Mouse (Mus musculus) ES-E14 (cell line): Measurements from ENCODE around the gene Pdzk1. TPM values are rescaled to one million over a fixed set of nuclear protein-coding genes. Genes with fewer than 3 reads are reported as not detected.

ENCODE experiments used
- DNase-seq: peaks from one replicate; pipeline ENCODE4 v3.0.0-alpha.2; 2013; ENCODE audit warnings: low read depth, low spot score
- H3K27ac ChIP-seq: 2 replicates; pipeline ENCODE4 v1.5.1; 2012; ENCODE audit warnings: low read depth, mild to moderate bottlenecking, low read length, moderate library complexity, mixed read lengths; ENCODE audit not compliant: poor library complexity, insufficient read depth, severe bottlenecking
- H3K36me3 ChIP-seq: 2 replicates; pipeline ENCODE4 v1.6.1; 2012; ENCODE audit warnings: mild to moderate bottlenecking, low read length, moderate library complexity, mixed read lengths; ENCODE audit not compliant: control insufficient read depth, poor library complexity, insufficient read depth, severe bottlenecking
- H3K4me1 ChIP-seq, 2 experiments: fragments of 150-350 bp in 1 of 2; sonication (generic) in 1 of 2; 2 replicates each; pipeline ENCODE4 v1.6.1; 2012; ENCODE audit warnings: low read length in 2 of 2, mild to moderate bottlenecking in 1 of 2, mixed read lengths in 1 of 2; ENCODE audit not compliant: control insufficient read depth in 2 of 2, insufficient read depth in 2 of 2, poor library complexity in 1 of 2
- H3K4me3 ChIP-seq, 2 experiments: fragments of 150-350 bp in 1 of 2; sonication (generic) in 1 of 2; 2 replicates each; pipeline ENCODE4 v1.5.1; 2012; ENCODE audit warnings: low read length in 2 of 2, low read depth in 1 of 2, mild to moderate bottlenecking in 1 of 2, mixed read lengths in 1 of 2; ENCODE audit not compliant: insufficient read depth in 1 of 2, poor library complexity in 1 of 2, severe bottlenecking in 1 of 2
- H3K9ac ChIP-seq: 2 replicates; pipeline ENCODE4 v1.6.1; 2012; ENCODE audit warnings: low read depth, mild to moderate bottlenecking, low read length, mixed read lengths; ENCODE audit not compliant: poor library complexity, insufficient read depth, severe bottlenecking
- H3K9me3 ChIP-seq: fragments of 150-350 bp; sonication (generic); 2 replicates; pipeline ENCODE4 v1.6.1; 2012; ENCODE audit warnings: low read depth, mild to moderate bottlenecking, low read length; ENCODE audit not compliant: control insufficient read depth, insufficient read depth
- CHD2 ChIP-seq: IDR thresholded peaks from 2 replicates; pipeline ENCODE4 v1.6.1; 2014; ENCODE audit warnings: mild to moderate bottlenecking, low read depth, low read length, inconsistent platforms
- HCFC1 ChIP-seq: IDR thresholded peaks from 2 replicates; pipeline ENCODE4 v1.6.1; 2012; ENCODE audit warnings: low read length, inconsistent platforms, borderline replicate concordance; ENCODE audit not compliant: insufficient read depth
- MAFK ChIP-seq: IDR thresholded peaks from 2 replicates; pipeline ENCODE4 v1.6.1; 2014; ENCODE audit warnings: mild to moderate bottlenecking, low read depth, low read length, inconsistent platforms; ENCODE audit not compliant: insufficient read depth
- ZC3H11A ChIP-seq: IDR thresholded peaks from 2 replicates; pipeline ENCODE4 v1.6.1; 2012; ENCODE audit warnings: low read depth, mild to moderate bottlenecking, inconsistent platforms, low read length, borderline replicate concordance
- ZNF384 ChIP-seq: IDR thresholded peaks from 2 replicates; pipeline ENCODE4 v1.6.1; 2012; ENCODE audit warnings: low read depth, low read length, inconsistent platforms
- in situ Hi-C, 2 experiments: fragments of 600-800 bp; cut with MboI; formaldehyde crosslinking; loops; one replicate each; pipeline ENCODE4 v1.15.1; 2025; ENCODE audit warnings: low sequenced_read_pairs in 2 of 2, inconsistent platforms in 1 of 2; ENCODE audit not compliant: unreplicated experiment in 2 of 2
- total RNA-seq: library from RNA; depleted of rRNA; stranded (reverse); fragments of 300-350 nt; gene quantifications from 2 replicates; pipeline ENCODE4 v1.2.3, GENCODE M21; 2012

Gene Pdzk1
- total RNA-seq, 1 experiment = 3.0 TPM

GRCm38 (mm10) chr3:96825261-96825660 is 3.8 kb upstream of the Pdzk1 start:
- TF ChIP-seq CHD2 (no peak), ZC3H11A (no peak), ZNF384 (no peak), HCFC1 (no peak), MAFK (no peak)
- DNase-seq = no peak
- Histone ChIP-seq H3K27ac (no peak overlapping the region), H3K9me3 (no peaks in the 10 kb centered on the region), H3K4me1 (peaks cover 9 to 11% of the 10 kb centered on the region in 2 experiments; a peak in 3 of 4 replicates), H3K9ac (no peak overlapping the region), H3K4me3 (no peak overlapping the region), H3K36me3 (no peaks in the 10 kb centered on the region; the same call in 1 of the 2 replicates)
- in situ Hi-C loops = no loop called here

GRCm38 (mm10) chr3:96828308-96828864 is 698 bp upstream of the Pdzk1 start:
- Histone ChIP-seq H3K4me3 (no peak overlapping the region), H3K9me3 (no peaks in the 10 kb centered on the region), H3K4me1 (peaks cover 14 to 20% of the 10 kb centered on the region in 2 experiments; a peak in 3 of 4 replicates), H3K9ac (no peak overlapping the region), H3K36me3 (no peaks in the 10 kb centered on the region), H3K27ac (no peak overlapping the region)
- in situ Hi-C loops = no loop called here
- TF ChIP-seq CHD2 (no peak), HCFC1 (no peak), ZNF384 (no peak), MAFK (no peak), ZC3H11A (no peak)
- DNase-seq = no peak

- in situ Hi-C loops = no loop called here
- no peak overlapping the region for H3K27ac ChIP-seq
- H3K36me3 ChIP-seq = no peaks in the 10 kb centered on the region
- H3K9me3 ChIP-seq = no peaks in the 10 kb centered on the region
- H3K4me1 ChIP-seq = peaks cover 14 to 20% of the 10 kb centered on the region in 2 experiments; a peak in 3 of 4 replicates
- TF ChIP-seq HCFC1 (no peak), MAFK (no peak), CHD2 (no peak), ZC3H11A (no peak), ZNF384 (no peak)
- no peak overlapping the region for H3K4me3 ChIP-seq
- no peak for DNase-seq
- no peak overlapping the region for H3K9ac ChIP-seq
Observed at GRCm38 (mm10) chr3:96829856-96830255, 772 bp downstream of the Pdzk1 start.

GRCm38 (mm10) chr3:96832930-96833329 is 3.8 kb downstream of the Pdzk1 start:
- no peak for DNase-seq
- Histone ChIP-seq H3K36me3 (no peaks in the 10 kb centered on the region), H3K9ac (no peak overlapping the region), H3K9me3 (no peaks in the 10 kb centered on the region), H3K27ac (no peak overlapping the region), H3K4me1 (peaks cover 14 to 20% of the 10 kb centered on the region in 2 experiments; a peak in 3 of 4 replicates), H3K4me3 (no peak overlapping the region)
- in situ Hi-C loops = no loop called here
- no peak for TF ChIP-seq ZC3H11A

GRCm38 (mm10) chr3:96834587-96835348 is 5.7 kb downstream of the Pdzk1 start:
- H3K4me1 ChIP-seq = peaks cover 9 to 12% of the 10 kb centered on the region in 2 experiments; a peak in 3 of 4 replicates
- H3K4me3 ChIP-seq = no peak overlapping the region
- no peak overlapping the region for H3K27ac ChIP-seq
- no peak overlapping the region for H3K9ac ChIP-seq
- no peaks in the 10 kb centered on the region for H3K36me3 ChIP-seq
- in situ Hi-C loops = no loop called here
- no peaks in the 10 kb centered on the region for H3K9me3 ChIP-seq
- no peak for TF ChIP-seq ZNF384
- no peak for TF ChIP-seq ZC3H11A
- no peak for TF ChIP-seq MAFK
- TF ChIP-seq CHD2 = no peak
- no peak for TF ChIP-seq HCFC1
- DNase-seq = no peak
